Mouse (Mus musculus) embryonic fibroblast, embryonic 13.5 days (primary cell): ENCODE measurements at regions not wholly inside any gene's neighbourhood (a gene's known extent, or its start where the extent isn't known, plus 50 kb on each side); places are given as distances from the start of the nearest gene placed in this dataset.

ENCODE experiments used
- CTCF ChIP-seq: IDR thresholded peaks from 2 replicates; pipeline ENCODE4 v1.5.1; 2011; ENCODE audit warnings: mild to moderate bottlenecking, control low read depth, low read length, moderate library complexity, borderline replicate concordance; ENCODE audit not compliant: insufficient read depth
- POLR2A ChIP-seq: IDR thresholded peaks from 2 replicates; pipeline ENCODE4 v1.6.1; 2011; ENCODE audit warnings: low read depth, mild to moderate bottlenecking, control low read depth, low read length, moderate library complexity

DNA sequence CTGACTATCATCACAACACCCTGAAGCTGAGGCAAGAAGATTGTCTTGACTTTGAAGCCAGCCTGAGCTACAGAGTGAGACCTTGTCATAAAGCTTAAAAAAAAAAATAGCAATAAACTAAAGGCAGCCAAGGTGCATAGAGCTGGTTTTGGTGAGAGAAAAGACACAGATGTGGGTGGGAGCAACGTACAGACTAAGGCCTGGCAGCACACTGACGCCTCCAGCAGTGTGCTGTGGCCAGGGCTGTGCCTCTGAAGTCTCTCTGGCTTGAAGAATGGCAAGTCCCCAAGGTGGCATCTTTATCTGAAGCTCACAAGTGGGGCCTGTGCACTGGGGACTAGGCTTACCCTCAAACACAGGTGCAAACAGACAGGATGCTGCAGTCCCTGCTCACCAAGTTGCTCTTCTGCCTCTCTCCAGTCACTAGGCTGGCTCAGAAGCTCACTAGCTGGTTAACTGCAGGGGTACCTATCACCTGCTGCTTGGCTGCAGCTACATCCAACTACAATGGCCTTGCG, 159.3 kb upstream of the Zmiz1 start:
- TF ChIP-seq CTCF: no peak
- TF ChIP-seq POLR2A: no peak
